Mouse (Mus musculus) lung, postnatal 10 days (tissue): ENCODE measurements around the gene Lpin1.
A peak's percentile ranks its signal among the peaks of the same experiment; 100 is the strongest.

Experiments used
- DNase-seq: peaks from one replicate; pipeline ENCODE4 v3.0.0; 2021

Lpin1 gene

DNA sequence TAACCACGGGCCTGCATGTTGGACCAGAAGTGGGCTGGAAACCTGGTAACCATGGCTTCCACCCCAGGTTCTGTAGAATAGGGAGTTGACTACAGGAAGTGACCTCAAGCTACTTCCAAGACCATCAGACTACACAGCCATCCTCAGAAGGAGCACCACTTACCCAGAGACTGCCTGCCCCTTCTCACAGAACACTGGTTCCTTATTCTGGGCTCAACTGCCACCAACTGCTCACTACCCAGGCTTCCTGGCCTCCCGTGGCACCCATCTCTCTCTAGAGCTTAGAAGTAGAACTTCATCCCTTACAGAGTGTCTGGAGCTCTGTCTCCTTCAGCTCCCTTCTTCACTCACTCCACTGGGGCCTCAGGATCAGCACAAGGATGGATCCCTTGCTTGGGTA is at the start of gene Lpin1:
Gene Lpin1 (minus strand): TSS at position 31 of the 400 bp plus-strand sequence.
- no peak for DNase-seq

DNA sequence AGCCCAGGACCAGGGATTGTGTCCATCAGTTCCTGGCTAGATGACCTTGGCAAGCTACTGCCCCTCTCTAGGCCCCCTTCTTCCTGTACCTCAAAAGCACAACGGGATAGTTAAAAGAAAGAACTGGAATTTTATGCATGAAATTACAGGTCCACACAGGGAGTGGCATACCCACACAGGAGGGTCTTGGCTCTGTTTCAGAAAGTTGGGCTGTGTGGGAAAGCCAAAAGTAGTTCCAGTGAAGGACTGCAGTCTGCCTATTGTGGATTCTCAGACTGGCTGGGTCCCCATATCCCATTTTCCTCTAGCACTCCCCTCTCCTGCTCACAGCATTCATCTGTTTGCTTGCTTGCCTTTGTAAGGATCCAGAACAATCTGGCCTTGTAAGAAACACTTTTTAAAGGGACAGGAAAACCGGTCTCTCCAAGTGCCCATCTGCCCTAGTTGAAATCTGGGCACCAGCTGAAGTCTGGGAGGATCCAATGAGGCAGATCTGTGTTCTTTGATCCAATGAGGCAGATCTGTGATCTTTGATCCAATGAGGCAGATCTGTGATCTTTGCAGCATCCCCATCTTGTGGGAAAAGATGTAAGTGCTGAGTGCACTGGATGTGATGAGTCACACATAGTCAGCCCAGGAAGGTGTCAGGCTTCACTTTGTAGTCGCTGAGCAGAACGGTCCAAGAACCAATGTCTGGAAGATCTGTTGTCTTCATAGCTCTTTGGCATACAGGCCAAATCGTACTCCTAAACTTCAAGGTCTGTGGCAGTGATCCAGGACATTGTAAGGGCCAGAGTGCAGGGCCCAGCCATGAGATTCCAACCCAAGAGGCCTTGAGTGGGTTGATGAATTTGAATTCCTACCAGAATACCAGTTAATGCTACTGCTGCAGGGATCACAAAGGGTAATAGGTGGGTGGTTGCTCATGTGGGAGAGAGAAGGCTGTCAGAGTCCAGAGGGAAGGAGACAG is 46.4 kb upstream of the Lpin1 start:
- peak; percentile 19 for DNase-seq

DNA sequence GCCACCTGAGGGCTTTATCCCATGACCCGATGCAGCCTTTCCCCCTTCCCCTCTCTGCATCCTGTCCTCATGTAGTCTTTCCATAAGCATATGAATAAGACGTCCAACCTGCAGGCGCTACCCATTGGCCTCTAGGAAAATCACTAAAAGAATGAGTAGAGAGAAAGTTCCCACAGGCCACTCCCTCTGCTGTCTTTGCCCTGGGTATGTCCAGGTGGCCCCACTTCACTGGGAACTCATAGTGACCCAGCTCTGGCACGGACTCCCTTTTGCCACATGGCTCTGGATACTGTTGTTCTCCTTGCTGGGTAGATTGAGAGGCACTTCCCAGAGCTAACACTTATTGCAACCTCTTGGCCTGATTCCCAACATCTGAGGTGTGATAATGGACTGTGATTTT is 44.8 kb upstream of the Lpin1 start:
- no peak for DNase-seq

DNA sequence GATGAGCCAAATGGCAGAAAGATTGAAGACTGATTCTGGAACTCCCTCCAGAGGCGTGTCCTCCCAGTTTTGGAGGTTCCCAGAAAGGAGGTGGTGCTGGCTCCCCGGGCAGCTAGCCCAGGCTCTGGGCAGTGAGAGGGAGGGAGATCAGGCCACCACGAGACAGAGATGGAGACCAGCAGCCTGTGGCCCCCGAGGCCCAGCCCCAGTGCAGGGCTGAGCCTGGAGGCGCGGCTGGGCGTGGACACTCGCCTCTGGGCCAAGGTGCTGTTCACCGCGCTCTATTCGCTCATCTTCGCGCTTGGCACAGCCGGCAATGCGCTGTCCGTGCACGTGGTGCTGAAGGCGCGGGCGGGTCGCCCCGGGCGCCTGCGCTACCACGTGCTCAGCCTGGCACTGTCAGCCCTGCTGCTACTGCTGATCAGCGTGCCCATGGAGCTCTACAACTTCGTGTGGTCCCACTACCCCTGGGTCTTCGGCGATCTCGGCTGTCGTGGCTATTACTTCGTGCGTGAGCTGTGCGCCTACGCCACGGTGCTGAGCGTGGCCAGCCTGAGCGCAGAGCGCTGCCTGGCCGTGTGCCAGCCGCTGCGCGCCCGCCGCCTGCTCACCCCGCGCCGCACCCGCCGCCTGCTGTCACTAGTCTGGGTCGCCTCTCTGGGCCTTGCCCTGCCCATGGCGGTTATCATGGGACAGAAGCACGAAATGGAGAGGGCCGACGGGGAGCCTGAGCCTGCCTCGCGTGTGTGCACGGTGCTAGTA is 42.7 kb upstream of the Lpin1 start, which contains the start of gene Ntsr2:
Gene Ntsr2 (plus strand): TSS at position 51 of the 762 bp plus-strand sequence.
- peak; percentile 85 for DNase-seq

DNA sequence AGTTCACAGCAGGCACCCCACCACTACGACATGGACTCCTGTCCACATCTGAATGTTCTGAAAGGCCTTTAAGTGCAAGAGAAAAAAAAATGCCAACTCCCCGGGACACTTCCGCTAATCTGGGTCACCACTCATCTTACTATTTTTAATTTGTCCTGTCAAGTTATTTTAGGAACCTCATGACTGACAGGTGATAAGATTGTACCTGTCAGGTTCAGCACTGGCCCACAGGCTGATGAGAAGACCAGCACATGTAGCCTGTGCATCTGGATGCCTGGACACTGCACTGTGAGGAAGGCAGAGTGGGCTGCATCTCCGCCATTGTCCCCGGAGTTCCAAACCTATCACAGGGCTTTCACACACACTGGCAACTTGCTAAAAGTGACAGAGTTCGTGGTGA is 39.1 kb upstream of the Lpin1 start:
- DNase-seq = no peak

DNA sequence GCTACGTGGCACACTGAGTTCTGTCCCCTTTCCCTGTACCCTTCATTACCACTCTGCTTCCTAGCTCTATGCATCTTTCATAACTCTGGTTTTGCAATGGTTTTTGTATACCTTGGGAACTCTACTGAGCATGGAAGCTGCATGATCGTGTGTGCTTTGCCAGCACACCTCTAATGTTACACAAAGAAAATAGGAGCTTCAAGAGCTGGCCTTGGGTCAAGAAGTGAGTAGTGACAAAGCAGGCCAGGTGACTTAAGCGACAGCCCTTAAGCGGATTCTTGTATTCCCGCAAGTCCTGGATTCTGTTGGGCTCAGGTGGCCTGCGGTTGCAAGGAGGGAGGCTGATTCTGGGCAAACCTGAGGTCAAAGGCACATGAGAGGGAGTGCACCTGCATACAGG is 37.5 kb upstream of the Lpin1 start:
- DNase-seq = no peak

DNA sequence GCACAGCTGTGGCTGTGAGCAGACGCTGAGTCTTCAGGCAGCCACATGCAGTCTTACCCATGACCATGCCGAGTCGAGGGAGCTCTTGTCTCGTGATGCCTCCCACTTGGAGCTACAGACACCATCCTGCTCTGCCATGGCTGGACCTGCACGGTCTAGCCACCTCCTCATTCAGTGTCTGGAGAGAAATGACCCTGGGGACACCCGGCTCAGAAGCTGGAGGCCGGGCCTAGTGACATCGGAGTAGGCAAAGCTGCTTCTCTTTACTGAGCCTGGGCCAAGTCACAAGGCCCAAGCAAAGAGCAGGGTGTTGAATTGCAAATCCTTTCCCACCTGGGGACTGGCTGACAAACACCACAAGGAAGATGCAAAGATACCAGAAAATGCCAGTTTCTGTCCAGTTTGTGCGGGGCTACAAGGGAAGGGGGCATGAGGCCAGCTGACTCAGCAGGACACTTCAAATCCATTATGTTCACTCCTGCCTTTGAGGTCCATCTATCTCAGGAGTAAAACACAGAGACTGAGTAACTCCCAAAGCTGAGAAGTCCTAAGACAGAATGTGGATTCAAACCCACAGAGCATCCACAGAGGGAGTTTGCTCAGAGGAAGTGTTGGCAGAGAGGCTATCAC is 36.1 kb upstream of the Lpin1 start:
- DNase-seq = no peak

DNA sequence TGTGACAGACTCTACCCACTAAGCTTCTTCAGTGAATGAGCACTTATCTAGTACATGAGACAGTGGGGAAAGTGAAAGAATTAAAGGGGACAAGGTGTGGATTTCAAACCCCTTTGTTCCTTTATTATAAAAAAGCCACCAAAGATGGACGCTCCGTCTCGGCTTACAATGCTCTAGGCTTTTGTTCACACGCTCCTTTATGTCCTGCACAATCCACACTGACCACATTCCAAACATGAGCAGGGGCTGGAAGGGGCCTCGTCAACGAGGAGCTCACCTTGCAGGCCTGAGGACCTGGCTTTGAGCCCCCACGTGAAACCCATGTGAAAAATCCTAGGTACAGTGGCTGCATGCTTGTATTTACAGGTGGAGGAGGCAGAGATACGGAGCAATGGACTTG is 33.9 kb upstream of the Lpin1 start:
- no peak for DNase-seq

DNA sequence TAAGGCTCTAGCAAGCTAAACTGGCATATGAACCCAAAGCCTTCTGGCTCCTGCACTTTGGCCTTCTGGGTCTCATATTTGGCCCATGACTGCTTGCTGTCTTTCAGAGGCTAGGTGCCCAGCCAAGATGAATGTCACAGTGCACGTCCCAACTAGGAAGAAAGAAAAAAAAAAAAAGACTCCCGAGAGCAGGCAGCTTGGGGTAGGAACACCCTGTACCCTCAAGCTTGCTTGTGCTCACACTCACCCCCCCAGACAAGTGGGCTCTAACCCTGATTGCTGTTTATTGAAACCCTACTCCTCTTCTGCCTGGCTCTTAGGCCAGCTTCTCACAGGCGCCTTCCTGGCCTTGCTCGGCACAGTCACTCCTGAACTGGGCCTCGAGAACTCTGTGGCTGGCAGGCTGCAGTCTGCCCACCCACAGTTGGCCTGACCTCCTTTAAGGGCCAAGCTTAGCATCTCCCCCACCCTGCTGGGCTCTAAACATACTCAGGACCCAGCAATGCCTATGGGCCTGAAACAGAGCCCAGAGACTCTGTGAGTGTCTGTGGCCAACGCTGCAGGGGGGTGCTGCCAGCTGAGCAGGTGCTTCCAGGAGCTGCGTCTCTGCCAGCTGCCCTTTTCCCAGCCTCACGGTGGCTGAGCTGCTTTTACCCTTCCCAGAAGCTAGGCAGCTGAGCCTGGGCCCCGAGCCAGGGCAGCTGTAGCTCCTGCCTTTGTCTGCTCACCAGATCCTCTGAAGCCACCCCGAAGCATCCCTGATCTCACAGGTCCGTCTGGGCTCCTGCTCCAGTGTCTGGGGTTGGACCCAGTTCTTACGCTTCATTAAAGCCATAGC is 33.0 kb upstream of the Lpin1 start:
- no peak for DNase-seq

DNA sequence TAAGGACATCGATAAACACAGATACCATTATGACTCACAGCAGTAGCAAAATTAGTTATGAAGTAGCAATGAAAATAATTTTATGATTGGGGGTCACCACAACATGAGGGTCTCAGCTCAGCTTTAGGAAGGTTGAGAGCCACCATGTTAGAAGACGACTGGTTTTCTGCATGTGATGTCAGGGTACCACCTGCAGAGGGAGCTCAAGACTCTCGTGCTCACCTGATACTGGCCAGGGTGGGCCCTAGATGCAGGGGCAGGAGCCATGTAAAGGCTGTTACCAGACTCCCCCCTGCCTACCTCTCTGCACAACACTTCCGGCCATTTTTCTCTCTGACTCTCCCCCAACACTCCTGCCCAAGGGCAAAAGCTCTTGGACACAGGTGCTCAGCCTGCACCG is 31.2 kb upstream of the Lpin1 start:
- DNase-seq = no peak

DNA sequence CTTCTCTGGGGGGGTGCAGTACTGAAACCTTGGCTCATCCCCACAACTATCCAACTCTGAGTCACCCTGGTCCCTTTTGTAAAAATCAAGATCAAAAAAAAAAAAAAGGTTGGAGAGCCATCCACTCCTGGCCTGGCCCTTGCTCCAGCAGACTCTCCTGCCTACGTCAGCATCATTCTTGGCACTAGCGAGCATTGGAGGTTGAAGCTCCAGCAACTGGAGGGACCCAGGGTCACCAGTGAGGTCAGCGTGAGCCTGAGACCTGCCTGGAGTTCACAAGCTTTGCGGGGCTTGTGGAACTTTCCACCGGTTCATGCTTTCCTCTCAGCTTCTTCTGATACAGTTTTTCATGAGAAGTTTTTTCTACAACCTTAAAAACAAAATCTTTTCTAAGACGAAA is 29.3 kb upstream of the Lpin1 start:
- DNase-seq = no peak

DNA sequence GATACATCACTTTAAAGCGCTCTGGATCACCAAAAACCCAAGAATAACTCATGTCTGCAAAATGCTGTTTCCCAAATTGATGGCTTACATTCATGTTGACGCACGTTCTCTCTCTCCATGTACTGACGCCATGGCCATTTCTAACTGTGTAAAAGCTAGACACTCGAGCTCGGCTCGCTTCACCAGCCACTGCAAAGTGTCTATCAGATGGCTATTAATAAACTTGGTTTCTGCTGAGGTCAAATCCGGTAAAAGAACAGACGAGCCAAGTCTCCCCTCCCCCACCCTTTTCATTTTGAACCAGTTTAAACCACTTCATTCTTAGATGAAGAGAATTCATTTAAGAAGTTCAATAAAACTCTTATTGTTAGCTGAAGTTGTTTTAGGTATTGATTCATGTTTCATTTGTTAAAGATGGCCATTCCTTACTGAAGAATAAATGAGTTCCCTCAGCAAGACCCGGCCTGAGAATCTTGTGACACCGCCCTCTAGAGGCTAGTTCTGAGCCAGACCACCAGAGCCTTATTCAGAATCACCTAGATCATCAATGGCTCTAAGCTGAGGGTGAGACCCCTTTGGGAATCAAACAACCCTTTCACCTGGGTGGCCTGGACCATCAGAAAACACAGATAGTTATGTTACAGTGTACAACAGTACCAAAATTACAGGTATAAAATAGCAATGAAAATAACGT is 28.5 kb upstream of the Lpin1 start:
- peak; percentile 40 for DNase-seq

DNA sequence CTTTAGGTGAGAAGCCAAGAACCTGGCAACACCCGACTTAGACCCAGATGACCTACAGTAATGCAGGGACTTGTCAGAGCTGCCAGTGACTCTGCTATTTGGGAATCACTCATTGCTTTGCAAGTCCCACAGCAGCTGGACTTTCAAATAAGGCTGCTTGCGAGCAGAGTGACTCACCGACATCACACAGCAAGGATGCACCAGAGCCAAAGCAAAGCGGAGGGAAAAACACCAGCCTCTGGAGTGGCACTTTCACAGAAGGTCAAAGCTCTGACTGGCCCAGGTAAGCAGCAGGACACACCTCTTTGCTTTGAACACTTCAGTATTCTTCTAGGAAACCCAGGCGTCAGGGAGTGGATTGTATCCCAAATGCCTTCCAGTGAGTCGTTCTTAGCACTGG is 25.1 kb upstream of the Lpin1 start:
- DNase-seq = no peak

DNA sequence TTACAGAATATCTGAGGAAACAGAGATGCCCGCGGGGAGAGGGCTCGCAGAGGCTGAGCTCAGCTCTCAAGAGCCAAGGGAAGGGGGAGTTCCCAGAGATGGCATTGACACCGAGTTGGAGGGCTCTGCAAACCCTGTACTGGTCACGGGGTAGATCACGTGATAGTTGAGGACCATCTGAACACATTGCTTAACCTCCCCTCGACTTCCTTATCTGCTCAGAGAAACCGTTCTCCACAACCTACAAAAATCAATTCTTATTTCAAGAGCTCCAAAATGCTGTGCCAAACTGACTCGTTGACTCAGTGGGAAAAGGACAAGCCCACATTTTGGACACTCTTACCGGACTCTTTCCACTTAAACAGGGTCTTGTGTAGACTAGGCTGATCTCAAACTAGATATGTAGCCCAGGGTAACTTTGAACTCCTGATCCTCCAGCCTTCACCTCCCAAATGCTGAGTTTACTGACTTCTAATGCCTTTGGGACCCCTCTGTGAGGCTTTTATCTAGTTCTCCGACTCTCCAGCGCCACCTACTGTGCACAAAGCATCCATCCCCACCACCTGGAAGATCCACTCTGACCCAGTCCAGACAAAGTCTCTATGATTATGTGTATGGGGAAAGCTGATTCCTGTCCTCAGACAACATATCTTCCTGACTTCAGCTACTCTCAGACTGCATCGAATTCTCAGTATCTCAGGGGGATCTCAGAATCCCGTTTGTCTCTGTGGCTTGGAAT is 23.5 kb upstream of the Lpin1 start:
- peak; percentile 71 for DNase-seq

DNA sequence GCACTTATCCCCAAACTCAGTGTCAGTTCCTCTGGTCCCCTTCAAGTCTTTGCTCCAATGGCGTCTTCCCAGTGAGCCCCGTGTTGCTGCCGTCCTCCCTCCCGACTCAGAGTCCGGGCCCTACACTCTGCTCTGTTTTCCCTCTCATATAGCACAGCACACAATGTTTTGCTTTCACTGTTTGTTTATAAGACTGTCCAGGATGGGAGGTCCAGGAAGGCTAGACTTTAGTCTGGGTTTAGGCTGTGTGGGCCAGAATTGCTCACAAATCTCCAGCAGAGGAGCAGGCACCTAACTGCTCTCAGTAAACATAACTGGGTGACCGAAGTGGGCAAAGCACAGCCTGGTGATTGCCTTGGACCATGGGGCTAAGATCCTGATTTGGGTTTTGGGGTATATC is 22.5 kb upstream of the Lpin1 start:
- DNase-seq = peak; percentile 38

DNA sequence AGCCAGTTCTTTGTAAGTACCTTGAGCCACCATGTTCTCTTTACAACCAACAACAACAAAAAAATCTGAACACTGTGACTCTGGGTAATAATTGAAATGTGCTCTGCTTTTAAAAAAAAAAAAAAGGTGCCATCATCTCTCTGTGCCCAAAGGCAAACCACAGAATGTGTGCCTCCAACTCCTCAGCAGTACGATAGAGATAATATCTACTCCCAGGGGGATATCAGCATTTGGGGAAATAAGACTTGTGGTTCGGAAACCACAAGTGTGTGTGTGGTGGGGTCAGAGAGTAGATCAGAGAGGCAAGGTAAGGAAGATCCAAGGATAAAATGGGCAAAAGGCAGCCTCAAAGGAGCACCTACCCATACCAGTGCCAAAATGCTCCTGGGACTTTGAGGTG is 20.7 kb upstream of the Lpin1 start:
- DNase-seq = no peak

DNA sequence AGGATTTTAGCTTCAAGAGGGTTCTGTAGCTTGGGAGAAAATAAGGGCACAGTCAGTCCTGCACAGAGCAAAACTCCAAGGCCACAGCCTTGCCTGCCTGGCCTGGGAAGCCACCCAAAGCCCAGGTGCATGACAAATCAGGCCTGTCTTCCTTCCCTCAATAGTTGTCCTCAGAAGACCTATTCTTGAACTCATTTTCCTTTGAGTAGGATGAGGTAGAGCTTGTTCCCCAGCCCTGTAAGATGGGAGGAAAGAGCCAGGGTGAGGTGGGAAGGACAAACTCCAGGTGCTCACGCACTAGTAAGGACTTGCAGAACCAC is 20.1 kb upstream of the Lpin1 start:
- DNase-seq = no peak

DNA sequence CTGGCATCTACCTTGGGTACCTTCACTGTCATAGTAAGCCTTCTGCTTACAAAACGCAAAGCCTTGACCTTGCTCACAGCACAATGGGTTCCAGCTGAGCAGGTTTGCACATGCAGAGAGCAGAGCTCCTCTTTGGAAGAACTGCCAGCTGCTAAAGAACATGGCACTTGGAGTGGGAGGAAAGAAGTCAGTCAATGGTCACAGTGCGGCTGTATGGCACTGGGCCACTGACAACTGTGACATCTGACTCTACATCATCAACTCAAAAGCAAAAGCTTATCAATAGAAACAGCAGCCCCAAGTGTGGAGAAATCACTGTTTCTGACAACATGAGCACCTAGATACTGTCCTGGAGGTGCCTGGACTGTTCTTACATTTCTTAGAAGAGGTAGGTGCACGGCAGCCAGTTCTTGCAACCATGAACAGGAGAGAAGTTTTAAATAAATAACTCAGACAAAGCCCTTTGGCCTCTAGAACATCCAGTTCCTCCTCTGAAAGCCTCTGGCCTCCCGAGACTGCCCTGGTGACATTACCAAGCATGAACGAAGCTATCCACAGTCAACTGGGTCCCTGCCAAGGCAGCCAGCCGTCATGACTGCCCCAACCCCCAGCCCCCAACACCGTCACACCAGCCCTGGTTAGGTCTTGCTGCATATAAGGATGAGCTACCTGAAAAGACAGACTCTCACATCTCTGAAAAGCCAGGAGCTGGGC is 19.5 kb upstream of the Lpin1 start:
- peak; percentile 27 for DNase-seq

DNA sequence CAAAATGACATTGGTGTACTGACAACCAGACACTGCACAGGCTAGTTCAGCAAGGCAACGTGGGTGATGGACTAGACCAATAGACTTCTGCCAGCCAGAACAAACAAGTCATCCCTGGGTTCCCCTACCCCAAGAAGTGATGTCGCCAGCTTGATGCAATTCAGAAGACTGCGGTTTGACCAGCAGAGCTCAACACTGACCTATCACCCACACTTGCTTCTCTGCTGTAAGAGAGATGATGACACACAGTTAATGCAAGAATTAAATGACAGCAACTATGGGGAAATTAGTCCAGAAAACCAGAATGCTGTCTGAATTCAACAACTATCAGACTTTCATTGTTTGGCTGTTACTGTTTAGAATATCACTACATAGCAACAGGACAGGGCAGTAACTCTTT is 9.5 kb upstream of the Lpin1 start:
- peak; percentile 20 for DNase-seq

DNA sequence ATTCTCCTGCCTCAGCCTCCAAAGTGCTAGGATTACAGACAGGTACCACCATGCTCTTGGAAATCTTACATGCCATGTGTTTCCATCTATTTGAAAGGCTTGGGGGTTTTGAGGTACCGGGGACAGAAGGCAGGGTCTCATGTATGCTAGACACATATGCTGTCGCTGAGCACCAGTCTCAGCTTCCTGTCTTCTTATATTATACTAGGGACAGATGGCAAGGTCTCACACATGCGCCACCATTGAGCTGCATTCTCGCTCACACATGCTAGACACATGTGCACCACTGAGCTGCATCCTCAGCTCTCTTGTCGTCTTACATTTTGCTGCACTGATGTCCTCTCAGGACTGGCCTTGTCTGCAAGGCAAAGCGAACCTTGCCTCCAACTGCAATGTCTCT is 8.7 kb upstream of the Lpin1 start:
- no peak for DNase-seq
